Mouse (Mus musculus) naive thymus-derived CD4-positive, alpha-beta T cell, adult 2 months (primary cell): ENCODE data around the gene Hps3.
"Not testable (repeated sequence)": the region's sequence is repeated elsewhere in the genome, so short reads cannot be mapped to it uniquely, and the experiment has no call there.

Experiments
- DNase-seq: peaks from one replicate; pipeline ENCODE4 v3.0.0-alpha.2; 2011; ENCODE audit warnings: low read depth

The Hps3 gene

DNA sequence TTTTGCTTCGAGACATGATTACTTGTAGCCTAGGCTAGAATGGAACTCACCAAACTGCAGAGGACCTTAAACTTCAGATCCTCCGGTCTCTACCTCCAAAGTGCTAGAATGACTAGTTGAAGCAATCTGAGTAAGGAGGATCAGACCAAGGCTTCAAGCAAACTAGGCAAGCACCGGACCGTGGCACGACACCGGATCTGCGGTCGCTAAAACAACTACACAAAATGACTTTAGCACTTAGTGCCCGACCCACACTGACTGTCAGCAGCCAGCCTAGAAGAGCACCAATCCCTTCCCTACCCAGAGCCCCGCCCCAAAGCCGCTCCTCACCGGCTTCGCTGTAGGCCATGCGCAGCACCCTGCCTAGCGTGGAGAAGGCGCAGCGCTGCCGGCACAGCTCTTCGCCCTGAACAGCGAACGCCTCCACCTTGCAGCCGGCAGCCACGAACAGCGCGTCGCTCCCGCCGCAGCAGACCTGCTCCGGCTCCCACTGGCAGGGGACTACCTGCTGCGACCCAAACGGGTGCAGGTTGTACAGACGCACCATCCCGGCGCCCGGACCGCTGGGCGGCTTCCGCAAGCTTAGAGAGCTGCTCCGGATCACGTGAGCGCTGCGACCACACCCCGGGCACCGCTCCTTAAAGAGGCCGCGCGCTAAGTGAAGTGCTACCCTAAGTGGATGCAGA lies at the start of gene Hps3:
Hps3 (minus strand) TSS at position 597 of the 686 bp plus-strand sequence.
- peak; percentile 91 for DNase-seq

GRCm38 (mm10) chr3:20082161-20082560 lies 47.0 kb upstream of the Hps3 start:
- no peak for DNase-seq

GRCm38 (mm10) chr3:20076145-20077053 lies 41.3 kb upstream of the Hps3 start:
- peak; percentile 8 for DNase-seq

- DNase-seq: no peak
These were observed 23.1 kb upstream of the Hps3 start for GRCm38 (mm10) chr3:20058197-20058541.

DNA sequence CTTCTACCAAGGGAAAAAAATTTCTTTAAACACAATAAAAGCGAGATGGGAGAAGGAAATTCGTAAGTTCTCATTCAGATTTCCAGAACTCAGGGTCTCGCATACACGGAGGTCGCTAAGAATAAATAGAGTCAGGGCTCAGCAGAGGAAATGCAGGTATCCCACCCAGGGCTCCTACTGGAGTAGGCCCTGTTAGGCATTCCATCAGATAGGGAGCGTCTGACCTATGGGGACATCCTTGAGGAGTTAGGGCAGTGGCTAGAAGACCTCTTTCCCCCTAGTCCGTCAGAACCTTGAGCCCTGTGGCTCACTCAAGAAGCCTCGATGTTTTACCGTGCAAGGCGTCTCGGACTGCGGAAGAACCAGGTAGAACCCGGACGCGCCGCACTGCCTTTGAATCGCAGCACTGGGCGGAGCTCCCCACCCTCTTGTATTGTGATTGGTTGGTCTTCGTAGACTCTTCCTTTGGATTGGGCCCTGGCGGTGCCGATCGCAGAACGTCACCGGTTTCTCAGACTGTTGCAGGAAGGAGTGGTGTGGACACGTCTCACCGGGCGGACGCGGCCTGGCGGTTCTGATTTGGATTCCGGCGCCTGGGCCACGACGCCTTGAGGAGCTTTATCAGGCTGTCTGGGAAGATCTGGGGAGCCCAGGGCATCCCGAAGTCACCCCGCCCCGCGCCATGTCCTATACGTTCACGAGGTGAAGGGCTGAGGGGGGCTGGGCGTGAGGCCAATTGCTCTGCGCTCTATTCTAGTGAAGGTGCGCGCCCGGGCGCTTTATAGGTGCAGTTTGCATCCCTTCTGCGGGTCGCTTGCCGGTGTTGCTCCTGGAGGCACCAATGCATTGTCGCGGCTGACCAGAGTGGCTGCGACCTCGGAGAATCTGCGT lies 22.4 kb upstream of the Hps3 start, which contains the start of gene Hltf:
Hltf (plus strand) TSS at position 506 of the 891 bp plus-strand sequence.
- DNase-seq: peak; percentile 97

GRCm38 (mm10) chr3:20044736-20045135 lies 9.6 kb upstream of the Hps3 start:
- DNase-seq: not testable (repeated sequence)

GRCm38 (mm10) chr3:20041461-20041860 lies 6.3 kb upstream of the Hps3 start:
- not testable (repeated sequence) for DNase-seq

GRCm38 (mm10) chr3:20036069-20036468 lies 954 bp upstream of the Hps3 start:
- DNase-seq: no peak

DNA sequence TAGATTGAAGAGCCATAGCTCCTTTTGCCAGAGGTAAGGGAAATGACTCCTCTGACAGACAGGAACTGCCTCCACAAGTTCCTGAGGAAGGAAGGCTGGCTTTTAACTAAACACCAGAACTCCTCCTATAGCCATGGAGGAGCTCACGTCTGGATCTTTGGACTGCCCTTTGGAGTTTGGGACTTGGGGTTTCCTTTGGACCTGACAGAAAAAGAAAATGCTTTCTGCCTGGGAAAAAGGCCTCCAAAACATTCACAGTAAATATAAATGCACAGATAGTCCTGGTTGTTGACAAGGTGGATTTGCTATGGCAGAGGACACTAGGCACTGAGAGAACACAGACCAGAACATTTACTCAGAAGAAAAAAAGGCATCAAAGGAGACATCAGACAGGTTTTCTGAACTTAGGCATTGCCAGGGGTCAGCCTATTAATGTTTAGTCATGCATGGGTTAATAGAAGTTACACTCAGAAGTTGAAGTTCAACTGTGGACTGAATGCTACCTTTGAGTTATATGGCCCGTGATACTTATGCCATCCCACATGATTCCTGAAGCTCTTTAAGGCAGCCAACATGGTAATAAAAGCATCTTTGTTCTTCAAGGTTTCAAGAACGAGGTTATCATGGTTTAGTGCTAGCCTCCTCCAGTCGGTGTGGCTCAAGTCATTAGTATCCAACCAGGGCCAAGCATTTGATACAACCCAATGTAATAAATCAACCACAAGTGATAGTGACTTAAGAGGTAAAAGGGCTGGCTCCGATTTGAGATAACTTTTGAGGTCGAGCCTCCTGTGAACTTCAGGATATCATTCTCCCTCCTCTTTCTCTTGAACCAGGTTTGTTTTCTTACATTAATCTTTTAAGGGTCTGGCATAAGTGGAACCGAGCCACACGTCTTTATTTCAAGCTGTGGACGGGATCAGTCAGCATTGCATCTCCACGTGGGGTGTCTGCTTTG lies 1.1 kb downstream of the Hps3 start:
- peak; percentile 10 for DNase-seq

GRCm38 (mm10) chr3:20030807-20031206 lies 4.3 kb downstream of the Hps3 start:
- no peak for DNase-seq

DNA sequence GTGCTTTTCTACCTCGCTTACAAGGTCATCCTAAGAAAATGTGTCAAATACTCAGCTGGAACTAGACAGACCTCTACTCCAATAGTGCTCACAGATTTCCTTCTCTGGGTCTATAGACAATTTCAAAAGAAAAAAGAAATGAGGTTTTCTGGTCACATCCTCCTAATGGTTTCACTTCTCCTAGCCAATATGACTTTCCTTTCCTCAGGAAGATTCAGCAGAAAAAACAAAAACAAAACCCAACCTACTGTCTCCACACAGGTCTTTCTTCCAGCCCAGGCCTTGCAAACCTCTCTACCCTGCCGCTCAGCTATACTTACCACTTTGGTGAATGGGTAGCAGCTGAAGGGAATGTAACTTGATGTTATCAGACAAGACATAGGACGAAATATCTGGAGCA lies 6.5 kb downstream of the Hps3 start:
- DNase-seq: no peak

DNA sequence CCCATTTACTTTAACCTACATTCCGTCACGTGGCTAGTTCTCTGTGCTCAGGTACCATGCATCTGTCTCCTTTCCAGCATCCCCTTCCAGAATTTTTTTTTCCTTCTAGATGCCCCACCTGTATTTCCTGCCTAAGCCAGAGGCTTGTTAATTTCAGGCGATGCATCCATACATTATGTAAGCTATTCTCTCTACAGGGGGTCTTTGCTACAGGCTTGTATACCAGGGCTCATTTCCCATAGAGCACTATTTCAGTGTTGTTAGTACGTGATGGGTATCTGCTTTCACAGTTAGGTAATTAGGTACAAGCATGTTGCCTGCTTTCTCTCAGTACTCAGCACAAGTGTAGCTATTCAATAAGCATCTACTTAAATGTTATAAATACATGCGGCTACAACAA lies 7.3 kb downstream of the Hps3 start:
- DNase-seq: no peak

- no peak for DNase-seq
These were observed 8.0 kb downstream of the Hps3 start for GRCm38 (mm10) chr3:20026996-20027689.

GRCm38 (mm10) chr3:20026481-20026880 lies 8.6 kb downstream of the Hps3 start:
- no peak for DNase-seq

- DNase-seq: no peak
These were observed 11.3 kb downstream of the Hps3 start for GRCm38 (mm10) chr3:20023832-20024231.

GRCm38 (mm10) chr3:20018076-20018475 lies 17.0 kb downstream of the Hps3 start:
- DNase-seq: no peak

- no peak for DNase-seq
These were observed 20.7 kb downstream of the Hps3 start for GRCm38 (mm10) chr3:20014454-20014853.

GRCm38 (mm10) chr3:20010905-20011304 lies 24.2 kb downstream of the Hps3 start:
- DNase-seq: not testable (repeated sequence)

DNA sequence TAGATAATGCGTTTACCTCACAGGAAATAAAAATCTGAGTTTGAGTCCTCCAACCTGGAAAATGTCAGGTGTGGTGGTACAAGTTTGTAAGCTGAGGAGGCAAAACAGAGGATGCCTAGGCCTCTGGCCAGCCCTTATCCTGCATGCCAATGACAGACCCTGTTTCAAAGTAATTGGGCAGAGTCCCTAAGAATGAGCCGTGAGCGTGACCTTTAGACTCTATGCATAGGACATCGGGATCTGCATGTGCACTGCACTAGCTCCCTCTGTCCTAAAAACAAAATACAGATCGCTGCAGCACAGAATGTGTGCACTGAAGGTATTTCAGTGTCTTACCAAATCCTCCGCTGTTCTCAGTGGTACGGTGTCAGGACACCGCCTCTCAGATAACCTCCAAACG lies 24.7 kb downstream of the Hps3 start:
- DNase-seq: no peak

- no peak for DNase-seq
These were observed 27.4 kb downstream of the Hps3 start for GRCm38 (mm10) chr3:20007759-20008158.
